Comparison of ENCODE assay signal across 28 mouse cellular contexts in genomic region chr3:37503846-37504245, GRCm38 (mm10).
A peak's percentile ranks its signal among the peaks of the same experiment; 100 is the strongest.
DNase-seq lines count a peak whose midpoint lies in the region; ATAC-seq and TF ChIP-seq lines count a peak whose summit lies in the region.
"Had no signal": no experiment of that assay in that cellular context is flagged by ENCODE, and none has a peak within 500 bp of the region (broad histone marks: within the 10 kb centered on the region; RNA-seq: fewer than 3 reads in every experiment).

No protein-coding gene starts in this region.

- H3K36me3 ChIP-seq in liver, embryonic 13.5 days: no peaks in the 10 kb centered on the region
- H3K36me3 ChIP-seq in stomach, postnatal 0 days (ENCODE audit: control insufficient read depth, insufficient read depth, low read length): no peaks in the 10 kb centered on the region
- no peaks in the 10 kb centered on the region for H3K36me3 ChIP-seq in midbrain, embryonic 14.5 days (ENCODE audit: control insufficient read depth, insufficient read depth, low read length)
- H3K36me3 ChIP-seq: embryonic facial prominence, embryonic 15.5 days; heart, embryonic 13.5 days; limb, embryonic 15.5 days; neural tube, embryonic 12.5 days had no signal

- peaks cover 26% of the 10 kb centered on the region for H3K4me1 ChIP-seq in liver, embryonic 13.5 days (replicated peaks)
- H3K4me1 ChIP-seq in stomach, postnatal 0 days (replicated peaks; ENCODE audit: control insufficient read depth, insufficient read depth): no peaks in the 10 kb centered on the region
- no peaks in the 10 kb centered on the region for H3K4me1 ChIP-seq in midbrain, embryonic 14.5 days (ENCODE audit: control insufficient read depth, insufficient read depth, low read length)
- H3K4me1 ChIP-seq: embryonic facial prominence, embryonic 15.5 days; forebrain, embryonic 10.5 days; limb, embryonic 15.5 days; neural tube, embryonic 12.5 days had no signal

- H3K4me2 ChIP-seq in liver, embryonic 13.5 days: no peak overlapping the region
- no peak overlapping the region for H3K4me2 ChIP-seq in stomach, postnatal 0 days (replicated peaks; ENCODE audit: low read depth)
- no peak overlapping the region for H3K4me2 ChIP-seq in midbrain, embryonic 14.5 days (ENCODE audit: low read length)
- H3K4me2 ChIP-seq: embryonic facial prominence, embryonic 15.5 days; heart, embryonic 13.5 days; limb, embryonic 15.5 days; midbrain, embryonic 11.5 days; neural tube, embryonic 12.5 days had no signal

- TF ChIP-seq EP300 in stomach, postnatal 0 days (optimal IDR thresholded peaks at IDR 0.05): no peak

- H3K9me3 ChIP-seq in liver, embryonic 13.5 days (replicated peaks): no peaks in the 10 kb centered on the region
- no peaks in the 10 kb centered on the region for H3K9me3 ChIP-seq in stomach, postnatal 0 days (ENCODE audit: control insufficient read depth, low read length)
- no peaks in the 10 kb centered on the region for H3K9me3 ChIP-seq in midbrain, embryonic 14.5 days (ENCODE audit: control insufficient read depth, low read length)
- H3K9me3 ChIP-seq: embryonic facial prominence, embryonic 15.5 days; forebrain, embryonic 10.5 days; heart, embryonic 13.5 days; limb, embryonic 15.5 days; neural tube, embryonic 12.5 days had no signal

- ATAC-seq in liver, embryonic 13.5 days (ENCODE audit: low read depth): peak; percentile 85
- ATAC-seq in stomach, postnatal 0 days (ENCODE audit: low FRiP score, low TSS enrichment): 0 out of 2 replicates have a peak, but pooled peaks have one; percentile 59
- no peak for ATAC-seq in midbrain, embryonic 14.5 days (ENCODE audit: low FRiP score, low TSS enrichment)
- ATAC-seq: forebrain, embryonic 16.5 days; intestine, postnatal 0 days had no signal

- no peak overlapping the region for H3K4me3 ChIP-seq in liver, embryonic 13.5 days (replicated peaks)
- H3K4me3 ChIP-seq in stomach, postnatal 0 days (ENCODE audit: low read depth, low read length): no peak overlapping the region
- H3K4me3 ChIP-seq in midbrain, embryonic 14.5 days (replicated peaks; ENCODE audit: low read depth, low read length): no peak overlapping the region
- H3K4me3 ChIP-seq: embryonic facial prominence, embryonic 15.5 days; forebrain, embryonic 10.5 days; heart, embryonic 13.5 days; limb, embryonic 15.5 days; neural tube, embryonic 12.5 days had no signal

- H3K27me3 ChIP-seq in liver, embryonic 13.5 days: no peaks in the 10 kb centered on the region
- no peaks in the 10 kb centered on the region for H3K27me3 ChIP-seq in stomach, postnatal 0 days (ENCODE audit: control insufficient read depth, insufficient read depth, low read length)
- no peaks in the 10 kb centered on the region for H3K27me3 ChIP-seq in midbrain, embryonic 14.5 days (ENCODE audit: control insufficient read depth, insufficient read depth, low read length)
- H3K27me3 ChIP-seq: embryonic facial prominence, embryonic 15.5 days; heart, embryonic 13.5 days; limb, embryonic 15.5 days; neural tube, embryonic 12.5 days had no signal

- DNase-seq in adrenal gland, postnatal 36 days: peak; percentile 11 to 12
- no peak for DNase-seq in adrenal gland, adult 18-20 months (ENCODE audit: low spot score in 2 of 2)
- peak; percentile 79 for DNase-seq in NIH3T3 (ENCODE audit: low read depth)
- no peak for DNase-seq in liver, embryonic 13.5 days
- DNase-seq in stomach, postnatal 0 days (ENCODE audit: low spot score): no peak
- DNase-seq in T-cell, adult 2 months (ENCODE audit: low spot score): no peak
- DNase-seq in midbrain, embryonic 14.5 days: no peak
- DNase-seq: adrenal gland, postnatal 25 days; cerebellum, adult 9-10 months; gastrocnemius, postnatal 25 days; heart, adult 18-20 months; heart, postnatal 14 days; kidney, postnatal 36 days; layer of hippocampus, postnatal 36 days; left cerebral cortex, postnatal 4 days; lung, postnatal 10 days; retina, postnatal 1 day; right cerebral cortex, postnatal 25 days; spleen, adult 18-20 months; thymus, postnatal 14 days had no signal

- H3K27ac ChIP-seq in liver, embryonic 13.5 days: peak overlapping the region; percentile 43; the same call in 1 of the 2 replicates
- H3K27ac ChIP-seq in stomach, postnatal 0 days (replicated peaks): no peak overlapping the region
- H3K27ac ChIP-seq in midbrain, embryonic 14.5 days (replicated peaks; ENCODE audit: low read depth, low read length): no peak overlapping the region
- H3K27ac ChIP-seq: embryonic facial prominence, embryonic 15.5 days; forebrain, embryonic 10.5 days; heart, embryonic 13.5 days; limb, embryonic 15.5 days; neural tube, embryonic 12.5 days had no signal

- no peak for TF ChIP-seq CTCF in stomach, postnatal 0 days (IDR thresholded peaks at IDR 0.05; ENCODE audit: low read depth)

- no peak overlapping the region for H3K9ac ChIP-seq in liver, embryonic 13.5 days
- H3K9ac ChIP-seq in stomach, postnatal 0 days (ENCODE audit: low read length): no peak overlapping the region
- no peak overlapping the region for H3K9ac ChIP-seq in midbrain, embryonic 14.5 days (replicated peaks; ENCODE audit: low read length)
- H3K9ac ChIP-seq: embryonic facial prominence, embryonic 15.5 days; heart, embryonic 13.5 days; limb, embryonic 15.5 days; neural tube, embryonic 12.5 days had no signal

Comparison
In these comparisons a context has a peak if more than half of its experiments do, and no peak if none do; other contexts are left out.
1. DNase-seq: peak in adrenal gland, postnatal 36 days (2 of 2) and NIH3T3 (single experiment); none in adrenal gland, adult 18-20 months (0 of 2), liver, embryonic 13.5 days (single experiment), stomach, postnatal 0 days (single experiment), T-cell, adult 2 months (single experiment) and midbrain, embryonic 14.5 days (single experiment).